Mouse (Mus musculus): ENCODE data around the gene Gm7995. TPM values are rescaled to one million over a fixed set of nuclear protein-coding genes. Genes with fewer than 3 reads are reported as not detected.
"Not testable (repeated sequence)": the region's sequence is repeated elsewhere in the genome, so short reads cannot be mapped to it uniquely, and the experiment has no call there.

Gm7995 gene
- 0.18 and 0.21 TPM in 2 replicates for total RNA-seq (2012; rRNA removed)

GRCm38 (mm10) chr14:42309910-42310309, at the start of gene Gm7995:
Gene Gm7995, plus strand, starts transcription at chr14:42310210.
- H3K27ac ChIP-seq (ENCODE audit: insufficient read depth, low read depth, low read length, poor library complexity, severe bottlenecking); H3K4me3 ChIP-seq (ENCODE audit: insufficient read depth in 1 of 2, low read depth in 1 of 2, low read length in 2 of 2, poor library complexity in 1 of 2, severe bottlenecking in 1 of 2); H3K4me1 ChIP-seq (ENCODE audit: control insufficient read depth in 2 of 2, insufficient read depth in 2 of 2, low read length in 2 of 2, poor library complexity in 1 of 2); H3K9me3 ChIP-seq (ENCODE audit: control insufficient read depth, insufficient read depth, low read depth, low read length); in situ Hi-C loops (cut with MboI; ENCODE audit: low sequenced_read_pairs in 2 of 2, unreplicated experiment in 2 of 2); H3K9ac ChIP-seq (ENCODE audit: insufficient read depth, low read depth, low read length, poor library complexity, severe bottlenecking); H3K36me3 ChIP-seq (ENCODE audit: control insufficient read depth, insufficient read depth, low read length, poor library complexity, severe bottlenecking); DNase-seq (ENCODE audit: low read depth, low spot score): not testable (repeated sequence)

- H3K27ac ChIP-seq (ENCODE audit: insufficient read depth, low read depth, low read length, poor library complexity, severe bottlenecking); DNase-seq (ENCODE audit: low read depth, low spot score); H3K36me3 ChIP-seq (ENCODE audit: control insufficient read depth, insufficient read depth, low read length, poor library complexity, severe bottlenecking); H3K9me3 ChIP-seq (ENCODE audit: control insufficient read depth, insufficient read depth, low read depth, low read length); H3K9ac ChIP-seq (ENCODE audit: insufficient read depth, low read depth, low read length, poor library complexity, severe bottlenecking); in situ Hi-C loops (cut with MboI; ENCODE audit: low sequenced_read_pairs in 2 of 2, unreplicated experiment in 2 of 2); H3K4me1 ChIP-seq (ENCODE audit: control insufficient read depth in 2 of 2, insufficient read depth in 2 of 2, low read length in 2 of 2, poor library complexity in 1 of 2); H3K4me3 ChIP-seq (ENCODE audit: insufficient read depth in 1 of 2, low read depth in 1 of 2, low read length in 2 of 2, poor library complexity in 1 of 2, severe bottlenecking in 1 of 2): not testable (repeated sequence)
These were observed 12.8 kb upstream of the Gm7995 start, which contains the start of gene Gm9611 for GRCm38 (mm10) chr14:42297258-42297657. Gene Gm9611, minus strand, starts transcription at chr14:42297358.

Other genes with a start within 250 kb of the Gm7995 start
- gene Gm7951, start 192.8 kb upstream of the Gm7995 start, total RNA-seq (2012; rRNA removed), result not detected in 2 replicates
- not detected in 2 replicates for gene Gm17027, start 147.6 kb upstream of the Gm7995 start, total RNA-seq (2012; rRNA removed)
- gene Gm3573, start 119.4 kb upstream of the Gm7995 start, total RNA-seq (2012; rRNA removed), result not detected in 2 replicates
- not detected in 2 replicates for gene Gm17026, start 50.2 kb upstream of the Gm7995 start, total RNA-seq (2012; rRNA removed)
- gene Gm9611, start 12.9 kb upstream of the Gm7995 start, total RNA-seq (2012; rRNA removed), result not detected in 2 replicates
- gene Gm8005, start 129.5 kb downstream of the Gm7995 start, total RNA-seq (2012; rRNA removed), result not detected in 2 replicates
- not detected in 2 replicates for gene Gm8011, start 153.7 kb downstream of the Gm7995 start, total RNA-seq (2012; rRNA removed)
- not detected in 2 replicates for gene Gm8020, start 192.1 kb downstream of the Gm7995 start, total RNA-seq (2012; rRNA removed)
- 0.18 TPM in 1 of 2 replicates, not detected in the other for gene Gm8024, start 214.1 kb downstream of the Gm7995 start, total RNA-seq (2012; rRNA removed)

Measured in ES-E14 (cell line).